Mouse (Mus musculus) brain, embryonic 14.5 days (tissue): ENCODE measurements around the gene Msl1. TPM values are rescaled to one million over a fixed set of nuclear protein-coding genes. Genes with fewer than 3 reads are reported as not detected.

ENCODE experiments used
- DNase-seq: peaks from one replicate; pipeline ENCODE4 v3.0.0-alpha.2; 2011; ENCODE audit warnings: low read depth
- CTCF ChIP-seq: fragments of 200-500 bp; IDR thresholded peaks from 2 replicates; pipeline ENCODE4 v1.5.1; 2012; ENCODE audit warnings: inconsistent platforms, mild to moderate bottlenecking, moderate library complexity, borderline replicate concordance; ENCODE audit not compliant: insufficient read depth, insufficient read length; ENCODE audit errors: extremely low read depth
- POLR2A ChIP-seq: fragments of 200-500 bp; IDR thresholded peaks from 2 replicates; pipeline ENCODE4 v1.6.1; 2012; ENCODE audit warnings: mild to moderate bottlenecking, inconsistent platforms, borderline replicate concordance; ENCODE audit not compliant: poor library complexity, insufficient read depth, insufficient read length, severe bottlenecking; ENCODE audit errors: extremely low read depth
- polyA plus RNA-seq: library from polyadenylated mRNA; depleted of rRNA; stranded (reverse); fragments of >200 nt; gene quantifications from 2 replicates; pipeline ENCODE4 v1.2.3, GENCODE M21; 2012; rRNA removed

The Msl1 gene
- 92.1 and 104 TPM in 2 replicates for polyA plus RNA-seq

DNA sequence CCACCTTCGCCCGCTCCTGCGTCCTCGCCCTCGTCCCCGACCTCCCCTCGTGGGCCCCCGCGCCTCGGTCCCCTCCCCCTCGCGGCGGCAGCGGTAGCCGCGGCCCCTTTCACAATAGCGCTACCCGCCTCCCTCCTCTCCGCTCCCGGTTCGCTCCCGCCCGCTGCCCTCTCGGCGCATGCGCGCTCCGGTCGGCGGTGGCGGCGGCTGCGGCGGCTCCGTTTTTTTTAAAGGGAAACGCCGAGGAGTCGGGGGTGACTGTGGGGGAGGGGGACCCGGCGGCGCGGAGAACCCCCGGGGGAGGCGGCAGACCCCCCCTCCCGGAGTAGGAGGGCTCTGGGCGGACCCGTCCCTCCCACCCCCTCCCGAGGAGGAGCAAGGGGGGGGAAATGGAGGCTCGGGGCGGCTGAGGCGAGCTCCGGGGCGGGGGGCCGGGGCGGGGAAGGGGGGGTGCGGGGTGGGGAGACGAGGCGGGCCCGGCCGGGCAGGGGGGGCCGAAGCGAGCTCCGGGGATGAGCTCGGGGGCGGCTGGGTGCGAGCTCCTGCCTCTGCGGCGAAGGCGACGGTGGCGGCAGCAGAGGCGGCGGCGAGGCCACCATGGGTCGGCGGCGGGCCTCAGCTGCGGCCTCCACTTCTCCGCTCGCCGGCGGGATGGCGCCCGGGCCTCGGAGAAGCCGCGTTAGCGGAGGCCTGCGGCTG is at the start of gene Msl1:
Gene Msl1, plus strand, starts transcription at position 502 of the 699 bp plus-strand sequence.
- peak; percentile 95 for DNase-seq
- TF ChIP-seq CTCF (no peak), POLR2A (peak; percentile 86)

DNA sequence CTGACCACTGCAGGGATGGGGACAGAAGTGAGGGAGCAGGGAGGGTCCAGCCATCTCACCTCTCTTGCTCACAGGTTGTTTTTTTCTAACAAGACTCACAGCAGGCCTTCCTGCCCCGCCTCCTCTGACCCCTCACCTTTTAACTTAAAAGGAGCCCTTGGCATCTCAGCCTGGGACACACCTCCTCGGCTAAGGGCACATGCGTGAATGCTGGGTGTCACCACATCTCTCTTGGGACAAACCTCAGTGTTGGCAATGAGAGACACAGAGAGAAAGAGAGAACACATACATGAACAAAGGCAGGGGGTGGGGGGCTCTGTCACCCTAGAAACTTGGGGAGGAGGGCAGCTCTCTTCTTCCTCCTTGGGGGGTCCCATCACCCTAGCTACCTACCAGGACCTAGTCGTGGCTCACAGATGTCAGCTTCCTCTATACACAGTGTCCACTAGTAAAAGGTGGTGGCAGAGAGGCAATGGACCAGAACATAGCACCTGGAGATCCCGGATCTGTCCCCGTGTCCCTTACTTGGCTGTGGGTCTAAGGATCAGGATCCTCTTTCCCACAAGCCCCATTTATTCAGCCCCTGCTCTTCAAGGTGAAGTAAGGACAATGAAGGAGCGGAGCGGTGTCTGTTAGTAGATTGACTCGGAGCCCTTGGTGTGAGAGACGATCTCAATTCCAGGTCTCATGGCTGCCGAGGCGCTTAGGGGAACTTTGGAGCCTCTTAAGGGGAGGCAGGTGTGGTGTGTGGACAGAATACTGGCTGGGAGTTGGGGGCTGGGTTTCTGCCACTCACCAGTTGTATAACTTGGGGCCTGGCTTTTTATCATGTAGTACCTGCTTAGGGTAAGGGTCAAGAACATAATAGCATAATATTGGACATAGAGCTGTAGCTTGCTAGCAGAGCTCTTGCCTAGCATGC is 49.1 kb upstream of the Msl1 start:
- TF ChIP-seq POLR2A (no peak), CTCF (no peak)
- DNase-seq = no peak

DNA sequence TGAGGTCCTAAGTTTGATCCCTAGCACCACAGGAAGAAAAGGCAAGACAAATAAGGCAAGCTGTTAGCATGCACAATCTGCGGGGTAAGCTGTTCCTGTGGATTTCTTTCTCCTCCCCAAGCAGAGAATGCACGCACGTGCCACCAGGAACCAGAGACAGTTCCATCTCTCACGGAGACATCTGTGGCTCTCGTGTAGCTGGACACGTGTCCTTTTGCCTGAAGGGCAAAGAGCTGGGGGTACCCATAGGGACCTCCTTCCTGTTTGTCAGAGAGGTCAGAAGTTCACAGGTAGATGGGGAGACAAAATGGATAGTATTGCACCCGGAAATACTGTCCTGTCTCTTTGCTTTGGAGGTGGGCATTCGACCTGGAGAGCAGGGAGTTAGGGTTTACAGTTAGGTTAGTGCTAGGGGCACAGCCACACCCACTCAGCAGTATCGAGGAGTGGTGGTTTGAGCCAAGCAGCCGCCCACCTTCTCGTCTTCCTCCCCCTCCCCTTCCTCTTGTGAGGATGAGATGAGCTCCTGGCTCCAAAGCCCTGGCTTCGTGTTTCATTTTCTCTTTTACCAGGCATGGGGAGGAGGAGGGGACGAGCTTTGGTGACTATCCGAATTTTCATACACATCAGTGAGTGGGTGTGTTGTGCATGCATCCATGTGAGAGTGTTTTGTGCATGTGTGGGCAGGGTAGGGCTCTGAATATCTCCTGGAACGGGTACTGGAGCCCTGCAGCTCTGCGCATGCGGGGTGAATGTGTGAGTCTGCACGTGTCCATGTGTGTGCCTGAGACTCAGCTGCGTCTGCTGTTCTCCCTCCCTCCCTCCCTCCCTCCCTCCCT is 48.2 kb upstream of the Msl1 start:
- DNase-seq = peak; percentile 97
- TF ChIP-seq POLR2A (no peak), CTCF (no peak)

DNA sequence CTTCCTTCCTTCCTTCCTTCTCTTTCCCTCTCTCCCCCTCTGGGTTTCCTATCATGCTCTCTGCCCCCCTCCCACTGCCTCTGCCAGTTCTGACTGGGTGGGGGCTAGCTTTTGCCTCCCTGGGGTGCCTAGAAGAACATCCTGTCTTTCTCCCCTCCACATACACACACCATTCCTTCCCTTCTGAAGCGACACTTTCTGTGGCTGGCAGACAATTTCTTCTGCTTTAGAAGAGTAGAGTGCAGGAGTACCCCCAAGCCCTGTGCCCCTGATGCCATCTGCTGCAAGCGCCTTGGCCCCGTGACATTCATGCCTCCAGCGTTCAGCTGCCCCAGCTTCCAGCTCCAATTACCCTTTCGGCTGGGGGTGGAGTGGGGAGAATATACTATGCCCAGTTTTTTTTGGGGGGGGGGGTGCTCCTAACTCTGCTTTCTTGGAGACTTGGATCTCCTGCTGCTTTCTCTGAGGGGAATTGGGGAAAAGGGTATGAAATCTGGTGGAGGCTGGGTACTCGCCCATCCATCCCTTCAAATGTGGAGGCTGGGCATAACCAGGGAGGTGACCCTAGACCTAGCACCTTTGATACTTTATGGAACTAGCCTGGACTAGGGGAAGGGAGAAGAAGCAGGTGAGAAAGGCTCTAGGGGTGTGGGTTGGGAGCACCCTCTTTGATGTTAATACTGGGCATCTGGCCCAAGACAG is 47.4 kb upstream of the Msl1 start:
- TF ChIP-seq POLR2A (no peak), CTCF (no peak)
- DNase-seq = peak; percentile 81

DNA sequence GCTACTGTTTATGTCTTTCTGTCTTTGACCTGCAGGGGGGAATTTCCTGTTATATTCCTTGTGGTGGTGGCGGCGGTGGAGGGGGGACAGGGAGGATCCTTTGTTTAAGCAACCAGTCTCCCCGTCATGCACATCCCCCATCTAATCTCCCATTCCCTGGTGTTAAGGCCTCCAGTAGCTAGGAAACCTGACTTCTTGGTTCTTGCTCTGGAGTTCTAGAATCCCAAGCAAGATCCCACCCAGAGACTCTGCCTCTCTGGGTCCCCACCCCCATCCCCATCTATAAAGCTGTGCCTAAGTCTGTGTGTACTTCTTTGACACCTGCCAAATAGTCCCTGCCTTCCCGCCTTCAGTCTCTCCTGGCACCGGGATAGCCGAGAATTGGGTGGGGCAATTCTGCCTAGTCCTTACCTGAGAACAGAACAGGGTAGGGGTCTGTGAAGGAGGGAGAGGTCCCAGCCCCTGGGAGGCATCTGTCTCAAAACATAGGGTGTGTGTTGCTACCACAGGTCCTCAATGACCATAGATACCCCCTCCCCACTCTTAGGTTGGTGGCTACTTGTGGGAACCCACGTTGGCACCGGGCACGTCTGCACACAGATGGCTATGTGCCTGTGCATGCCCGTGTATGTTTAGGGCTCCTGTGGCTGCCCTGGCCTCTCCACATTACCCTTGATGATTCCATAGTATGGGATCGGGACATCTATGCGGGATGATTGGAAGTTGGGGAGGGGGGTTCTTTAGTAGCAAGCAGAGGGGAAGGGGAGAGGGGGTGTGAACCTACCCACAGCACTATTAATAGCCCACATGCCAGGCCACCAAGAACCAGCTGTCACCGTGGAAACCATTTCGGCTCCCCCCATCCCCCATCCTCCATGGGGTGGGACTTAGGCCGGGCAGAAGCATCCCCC is 46.6 kb upstream of the Msl1 start:
- TF ChIP-seq POLR2A (no peak), CTCF (no peak)
- DNase-seq = peak; percentile 94

DNA sequence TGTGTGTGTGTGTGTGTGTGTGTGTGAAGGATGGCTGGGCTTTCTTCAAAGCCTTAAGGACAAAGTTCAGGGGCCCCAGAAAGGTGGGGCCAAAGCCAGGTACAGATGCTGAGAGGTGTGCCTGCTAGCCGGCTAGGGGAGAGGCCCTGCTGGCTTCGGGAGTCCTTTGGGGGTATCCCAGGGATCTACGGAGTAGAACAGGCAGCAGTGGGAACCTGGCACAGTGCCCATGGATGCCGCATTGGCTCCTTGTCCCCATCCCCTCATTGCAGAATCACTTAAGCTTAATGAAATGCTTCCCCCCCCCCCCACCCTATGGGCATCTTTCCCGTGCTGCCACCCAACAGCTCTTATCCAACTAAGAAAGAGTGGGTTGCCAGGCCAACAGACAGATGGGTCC is 45.6 kb upstream of the Msl1 start:
- DNase-seq = peak; percentile 94
- TF ChIP-seq CTCF (no peak), POLR2A (no peak)

DNA sequence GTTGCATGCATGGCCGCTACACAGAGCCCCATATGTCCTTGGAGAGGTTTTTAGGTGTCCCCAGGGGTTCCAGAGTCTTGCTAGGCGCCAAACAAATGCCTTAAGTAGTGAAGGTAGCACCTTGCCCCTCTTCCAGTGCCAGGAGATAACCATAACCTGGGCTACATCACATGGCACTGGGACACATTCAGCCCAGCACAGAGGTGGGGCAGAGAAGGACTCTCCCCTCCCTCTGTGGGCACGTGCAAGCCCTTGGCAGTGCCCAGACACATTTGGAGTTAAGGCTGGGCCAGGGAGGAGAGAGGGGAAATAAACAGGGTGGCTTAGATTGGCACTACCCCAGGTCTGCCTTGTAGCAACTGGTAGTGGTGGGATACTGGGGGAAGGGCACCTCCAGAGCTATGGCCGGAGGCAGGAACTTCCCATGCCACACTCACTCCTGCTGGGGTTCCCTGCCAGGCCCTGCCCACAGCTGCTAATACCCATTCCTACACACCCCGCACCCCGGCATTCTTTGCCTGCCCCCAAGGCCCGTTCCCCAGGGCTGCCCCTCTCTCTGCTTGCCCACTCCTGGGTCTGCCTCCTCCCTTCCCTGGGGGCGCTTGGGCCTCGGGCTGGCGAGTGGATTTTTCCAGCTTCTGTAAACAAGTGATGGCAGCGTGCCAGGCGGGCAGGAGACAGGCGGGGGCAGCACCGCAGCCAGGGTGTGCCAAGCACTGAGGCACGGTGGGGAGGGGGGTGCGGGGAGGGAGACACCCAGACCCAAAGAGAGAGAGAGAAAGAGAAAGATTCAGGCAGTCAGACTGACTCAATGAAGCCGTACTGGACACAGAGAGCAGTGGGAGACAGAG is 44.7 kb upstream of the Msl1 start:
- TF ChIP-seq CTCF (no peak), POLR2A (no peak)
- DNase-seq = peak; percentile 97

DNA sequence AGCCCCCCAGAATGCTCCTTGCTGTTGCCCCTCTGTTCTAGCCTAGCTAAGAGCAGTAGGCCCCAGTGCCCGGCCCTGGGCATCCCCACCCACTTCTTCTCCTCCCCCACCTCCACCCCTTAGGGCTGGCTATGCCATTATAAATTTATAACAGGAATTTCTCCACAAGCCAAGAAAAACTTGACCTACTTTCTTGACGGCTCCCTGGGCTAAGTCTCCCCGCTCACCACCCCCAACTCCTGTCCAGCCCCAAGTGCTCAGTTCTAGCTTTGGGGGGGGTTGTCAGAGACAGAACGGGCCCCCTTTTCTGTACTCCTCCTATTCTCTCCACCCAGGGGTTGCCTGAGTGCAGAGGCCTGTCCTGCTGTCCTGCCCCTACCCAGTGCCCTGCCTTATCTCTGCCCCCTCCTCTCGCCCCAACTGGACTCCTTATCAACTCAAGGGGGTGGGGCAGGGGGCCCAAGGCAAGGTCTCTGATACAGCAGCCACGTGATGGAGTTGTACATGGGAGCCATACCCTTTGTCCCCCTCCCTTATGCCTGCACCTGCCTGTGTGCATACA is 44.0 kb upstream of the Msl1 start:
- DNase-seq = no peak
- TF ChIP-seq POLR2A (no peak), CTCF (no peak)
